Mouse (Mus musculus) ES-Bruce4 (cell line): ENCODE data around the gene Hpd.

Experiments
- CTCF ChIP-seq: IDR thresholded peaks from one replicate; pipeline ENCODE4 v1.8.1; 2011; ENCODE audit warnings: low read depth, low read length
- EP300 ChIP-seq: IDR thresholded peaks from 2 replicates; pipeline ENCODE4 v1.6.1; 2011; ENCODE audit warnings: low read depth, low read length; ENCODE audit not compliant: insufficient read depth
- POLR2A ChIP-seq: IDR thresholded peaks from one replicate; pipeline ENCODE4 v1.8.1; 2011; ENCODE audit warnings: low read length; ENCODE audit not compliant: insufficient read depth

- no peak for TF ChIP-seq CTCF
- TF ChIP-seq POLR2A: no peak
- TF ChIP-seq EP300: no peak
Observed at GRCm38 (mm10) chr5:123185966-123186365, 3.4 kb upstream of the Hpd start.
